Mouse (Mus musculus): ENCODE data around the gene Bfsp1.

DNA sequence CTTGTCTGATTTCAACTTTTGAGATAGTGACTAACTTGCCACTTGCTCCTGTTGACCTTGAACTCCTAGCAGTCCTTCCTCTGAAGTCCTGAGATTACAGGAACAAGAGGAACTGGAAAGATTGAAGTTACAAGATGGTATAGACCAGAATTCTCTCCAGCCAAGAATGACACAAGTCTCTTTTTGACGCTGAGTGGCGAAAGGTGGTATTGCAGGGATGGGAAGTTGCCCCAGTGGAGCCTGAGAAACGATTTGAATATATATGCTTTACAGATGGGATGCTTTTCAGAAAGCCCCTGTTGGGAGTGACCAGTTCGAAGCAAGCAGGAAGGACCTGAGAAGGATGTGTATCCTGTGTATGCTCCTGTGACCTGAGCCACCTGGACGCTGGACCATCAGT lies 54.2 kb downstream of the Bfsp1 start:
- TF ChIP-seq POLR2A (IDR thresholded peaks at IDR 0.05; ENCODE audit: low read depth, low read length) (no peak), CTCF (IDR thresholded peaks at IDR 0.05; ENCODE audit: borderline replicate concordance, insufficient read depth, low read length) (no peak)
